Mouse (Mus musculus) brain, adult 2 months (tissue): ENCODE results near the gene Tbkbp1.

ENCODE experiments used
- DNase-seq: peaks from one replicate; pipeline ENCODE4 v3.0.0; 2011; ENCODE audit warnings: low read depth, low spot score

Tbkbp1 gene

GRCm38 (mm10) chr11:97127470-97128223 is 23.6 kb downstream of the Tbkbp1 start:
- DNase-seq, result no peak

DNA sequence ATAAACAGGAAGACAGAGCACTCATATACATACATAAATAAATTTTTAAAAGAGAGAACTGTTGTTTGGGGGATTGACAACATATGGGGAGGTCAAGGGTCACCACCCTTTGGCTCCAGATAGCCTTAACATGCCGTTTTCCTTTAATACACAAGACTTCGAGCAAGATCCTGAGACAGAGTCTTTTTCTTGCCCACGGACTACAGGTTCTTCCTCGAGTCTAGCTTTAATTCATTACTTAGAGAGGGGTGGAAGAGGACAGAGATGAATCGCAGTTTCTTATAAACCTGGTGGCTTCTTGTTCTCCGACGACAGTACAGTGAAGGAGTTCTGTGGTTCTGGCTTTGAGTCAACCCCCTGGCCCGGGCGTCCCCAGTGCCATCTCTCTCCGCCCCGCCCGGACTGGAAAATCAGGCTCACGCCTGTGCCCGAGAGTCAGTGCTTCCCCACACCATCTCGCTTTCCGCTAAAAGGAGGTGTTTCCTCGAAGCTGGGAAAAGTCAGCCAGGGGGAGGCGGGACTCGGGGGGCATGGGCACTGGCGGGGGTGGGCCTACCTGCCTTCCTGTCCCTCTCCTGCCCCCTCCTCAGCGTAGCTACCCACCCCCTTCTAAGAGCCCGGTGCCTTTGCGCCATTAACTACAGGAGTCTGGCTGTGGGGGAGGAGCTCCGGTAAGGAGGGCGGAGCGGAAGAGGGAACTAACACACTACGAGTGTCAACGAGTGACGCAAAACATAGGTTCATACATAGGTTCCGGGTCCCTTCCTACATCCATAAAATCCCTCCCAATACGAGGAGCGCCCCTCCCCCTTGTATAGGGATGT is 24.4 kb downstream of the Tbkbp1 start:
- peak; percentile 41 for DNase-seq

DNA sequence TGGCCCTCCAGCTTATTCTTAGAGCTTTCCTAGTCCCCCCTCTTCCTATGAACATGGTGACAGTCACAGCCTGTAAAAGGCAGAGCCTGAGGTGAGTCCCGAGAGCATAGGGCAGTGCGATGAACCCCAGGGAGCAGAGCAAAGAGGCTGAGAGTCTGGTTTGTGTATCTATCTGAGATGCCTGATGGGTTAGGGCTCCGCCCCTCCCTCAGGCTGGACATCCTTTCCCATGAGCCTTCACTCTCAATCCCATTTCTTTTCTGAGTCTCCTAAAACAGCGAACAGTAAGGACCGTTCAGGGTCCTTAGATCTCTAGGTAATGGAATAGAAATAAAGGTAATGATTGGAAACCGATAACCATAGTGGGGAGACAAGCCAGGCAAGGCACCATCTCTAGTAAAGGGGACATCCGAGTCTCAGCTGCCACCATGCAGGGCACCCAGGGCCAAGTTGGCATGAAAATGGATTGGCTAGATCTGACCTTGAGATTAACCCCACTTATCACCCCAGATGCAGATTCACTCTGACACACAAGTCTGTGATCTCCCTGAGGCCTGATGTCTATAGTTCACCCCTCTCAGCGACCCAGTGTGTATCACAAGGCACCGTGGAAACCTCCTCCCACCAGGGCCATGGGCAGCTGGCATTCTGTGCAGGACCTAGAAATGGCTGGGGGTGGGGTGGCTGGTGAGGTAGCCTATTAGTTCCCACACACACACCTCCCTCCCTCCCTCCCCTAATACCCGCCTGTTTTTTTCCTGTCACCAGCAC is 26.8 kb downstream of the Tbkbp1 start:
- no peak for DNase-seq

GRCm38 (mm10) chr11:97123282-97123890 is 27.9 kb downstream of the Tbkbp1 start:
- DNase-seq, result no peak

- no peak for DNase-seq
Measured at GRCm38 (mm10) chr11:97120641-97121040, 30.7 kb downstream of the Tbkbp1 start.

GRCm38 (mm10) chr11:97120221-97120620 is 31.1 kb downstream of the Tbkbp1 start:
- no peak for DNase-seq

- DNase-seq, result no peak
Measured at GRCm38 (mm10) chr11:97115797-97116196, 35.5 kb downstream of the Tbkbp1 start.

DNA sequence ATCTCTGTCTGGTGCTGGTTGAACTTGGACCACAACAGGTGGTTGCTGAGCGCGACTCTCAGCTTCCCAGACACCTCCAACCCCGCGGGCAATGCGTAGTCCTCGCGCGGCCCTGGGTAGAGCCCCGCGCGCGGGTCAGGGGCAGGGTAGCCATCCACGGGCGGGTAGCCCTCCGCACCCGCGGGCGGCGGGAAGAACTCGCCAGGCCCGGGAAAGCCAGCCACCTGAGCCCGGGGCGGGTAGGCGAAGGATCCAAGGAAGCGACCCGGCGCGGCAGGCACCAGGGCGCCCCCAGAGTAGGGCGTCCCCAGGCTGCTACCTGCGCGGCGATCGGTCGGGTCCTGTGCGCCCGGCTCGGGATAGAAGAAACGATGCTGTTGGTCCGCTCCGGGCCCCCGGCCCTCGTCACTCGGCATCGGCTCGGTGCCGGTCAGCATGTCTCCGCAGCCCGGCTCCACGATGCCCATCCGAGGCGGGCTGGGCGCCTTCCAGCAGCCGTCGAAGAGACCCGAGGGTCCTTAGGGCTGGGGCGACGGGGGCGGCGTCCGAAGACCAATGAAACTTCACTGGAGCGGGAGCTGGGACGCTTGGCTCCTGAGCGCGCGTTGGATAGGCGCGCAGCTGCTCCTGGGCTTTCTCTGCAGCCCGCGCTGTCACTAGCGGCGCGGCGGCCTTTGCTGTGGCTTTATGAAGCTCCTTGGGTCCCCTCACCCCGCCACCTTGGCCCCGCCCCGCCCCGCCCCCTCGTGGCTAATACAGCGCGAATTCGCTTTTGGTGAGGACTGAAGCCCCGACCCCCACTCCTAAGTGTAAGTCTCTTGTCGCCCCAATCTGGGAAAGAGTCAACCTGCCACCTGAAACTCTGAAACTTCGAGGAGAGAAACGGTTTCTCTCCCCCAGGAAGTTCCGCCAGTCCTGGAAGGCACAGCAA is 36.4 kb downstream of the Tbkbp1 start, which contains the start of gene Tbx21:
Gene Tbx21 (minus strand): TSS at position 661 of the 931 bp plus-strand sequence.
- DNase-seq, result no peak

GRCm38 (mm10) chr11:97112519-97113125 is 38.7 kb downstream of the Tbkbp1 start:
- no peak for DNase-seq

GRCm38 (mm10) chr11:97108976-97109375 is 42.3 kb downstream of the Tbkbp1 start:
- peak; percentile 73 for DNase-seq

DNA sequence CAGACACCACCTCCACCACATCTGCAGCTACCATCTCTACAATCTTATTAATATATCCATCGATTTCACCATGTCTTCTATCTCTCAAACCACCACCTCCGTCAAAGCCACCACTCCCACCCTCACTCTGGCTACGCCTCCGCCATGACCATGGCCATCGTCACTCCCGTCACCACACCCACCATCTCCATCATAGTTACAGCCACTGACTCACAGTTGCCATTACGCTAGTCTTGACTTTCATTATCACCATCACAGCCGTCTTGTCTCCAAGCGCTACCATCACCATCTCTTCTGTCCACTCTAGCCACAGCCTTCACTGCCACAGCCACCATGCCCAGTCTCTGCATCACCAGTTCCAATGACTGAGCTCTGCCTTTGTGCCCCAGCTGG is 47.2 kb downstream of the Tbkbp1 start:
- no peak for DNase-seq

GRCm38 (mm10) chr11:97103163-97104090 is 47.9 kb downstream of the Tbkbp1 start:
- no peak for DNase-seq

- peak; percentile 55 for DNase-seq
Measured at GRCm38 (mm10) chr11:97101722-97102121, 49.6 kb downstream of the Tbkbp1 start.

DNA sequence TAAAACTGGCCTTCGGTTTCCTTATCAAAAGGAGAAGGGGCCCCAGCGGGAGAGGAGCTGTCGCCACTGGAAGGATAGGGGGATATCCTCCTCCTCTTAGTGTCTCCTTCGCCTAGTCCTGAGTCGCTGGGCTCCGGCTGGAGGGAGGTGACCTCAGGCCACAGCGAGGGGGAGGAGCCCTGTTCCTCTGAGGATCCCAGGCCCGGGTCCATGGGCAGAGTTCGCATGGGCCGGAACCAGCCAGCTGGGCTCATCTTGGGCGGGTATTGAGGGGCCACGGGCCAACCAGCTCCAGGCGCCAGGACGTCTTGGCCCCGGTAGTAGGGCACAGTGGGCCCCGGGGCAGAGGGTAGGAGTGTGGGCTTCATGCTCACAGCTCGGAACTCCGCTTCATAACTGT is 52.5 kb downstream of the Tbkbp1 start:
- no peak for DNase-seq

DNA sequence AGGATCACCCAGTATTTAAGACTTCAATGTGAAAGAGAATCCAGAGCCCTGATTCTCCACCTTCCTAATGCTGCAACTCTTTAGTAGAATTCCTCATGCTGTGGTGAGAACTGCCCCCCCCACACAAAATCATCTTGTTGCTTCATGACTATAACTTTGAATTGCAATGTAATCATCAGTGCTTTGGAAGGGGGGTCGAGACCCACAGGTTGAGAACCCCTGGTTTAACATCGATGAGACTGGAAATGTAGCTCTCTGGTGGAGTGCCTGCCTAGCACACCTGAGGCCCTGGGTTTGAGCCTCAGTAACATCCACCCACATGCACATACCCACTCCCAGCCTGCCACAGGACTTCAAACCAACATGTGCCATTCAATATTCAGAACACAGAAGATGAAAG is 56.7 kb downstream of the Tbkbp1 start:
- DNase-seq, result no peak

GRCm38 (mm10) chr11:97086365-97086764 is 64.9 kb downstream of the Tbkbp1 start:
- no peak for DNase-seq
